Mouse (Mus musculus) myocyte (in vitro differentiated cells): ENCODE measurements at regions not wholly inside any gene's neighbourhood (a gene's known extent, or its start where the extent isn't known, plus 50 kb on each side); places are given as distances from the start of the nearest gene placed in this dataset.

Source experiments
- CEBPB ChIP-seq: IDR thresholded peaks from 2 replicates; pipeline ENCODE4 v1.6.1; 2011; ENCODE audit warnings: mild to moderate bottlenecking, moderate library complexity; ENCODE audit not compliant: poor library complexity, insufficient read depth, severe bottlenecking
- E2F4 ChIP-seq: IDR thresholded peaks from one replicate; pipeline ENCODE4 v1.6.1; 2011; ENCODE audit warnings: mild to moderate bottlenecking, control low read depth, moderate library complexity; ENCODE audit not compliant: insufficient read depth
- MAX ChIP-seq: IDR thresholded peaks from one replicate; pipeline ENCODE4 v1.6.1; 2011; ENCODE audit warnings: low read depth, mild to moderate bottlenecking, control low read depth
- MYOD1 ChIP-seq, 3 experiments: IDR thresholded peaks; one replicate each; pipeline ENCODE4 v1.6.1; 2011; ENCODE audit warnings: control low read depth in 2 of 3, low read depth in 2 of 3, mild to moderate bottlenecking in 2 of 3, moderate library complexity in 1 of 3; ENCODE audit not compliant: insufficient read length in 2 of 3, control insufficient read depth in 1 of 3
- MYOG ChIP-seq, 3 experiments: IDR thresholded peaks; one replicate each; pipeline ENCODE4 v1.6.1; 2011; ENCODE audit warnings: control low read depth in 2 of 3, low read depth in 2 of 3, mild to moderate bottlenecking in 2 of 3; ENCODE audit not compliant: insufficient read length in 2 of 3, control insufficient read depth in 1 of 3, insufficient read depth in 1 of 3
- POLR2A ChIP-seq: IDR thresholded peaks from one replicate; pipeline ENCODE4 v1.6.1; 2011; ENCODE audit warnings: low read depth, mild to moderate bottlenecking, control low read depth, moderate library complexity; ENCODE audit not compliant: insufficient read length
- POLR2AphosphoS2 ChIP-seq: IDR thresholded peaks from one replicate; pipeline ENCODE4 v1.6.1; 2011; ENCODE audit warnings: low read depth, control low read depth; ENCODE audit not compliant: insufficient read length
- TCF12 ChIP-seq: IDR thresholded peaks from one replicate; pipeline ENCODE4 v1.6.1; 2011; ENCODE audit warnings: mild to moderate bottlenecking, control low read depth; ENCODE audit not compliant: poor library complexity, insufficient read depth, severe bottlenecking
- USF1 ChIP-seq: IDR thresholded peaks from one replicate; pipeline ENCODE4 v1.6.1; 2011; ENCODE audit warnings: low read depth, mild to moderate bottlenecking, control low read depth, moderate library complexity

DNA sequence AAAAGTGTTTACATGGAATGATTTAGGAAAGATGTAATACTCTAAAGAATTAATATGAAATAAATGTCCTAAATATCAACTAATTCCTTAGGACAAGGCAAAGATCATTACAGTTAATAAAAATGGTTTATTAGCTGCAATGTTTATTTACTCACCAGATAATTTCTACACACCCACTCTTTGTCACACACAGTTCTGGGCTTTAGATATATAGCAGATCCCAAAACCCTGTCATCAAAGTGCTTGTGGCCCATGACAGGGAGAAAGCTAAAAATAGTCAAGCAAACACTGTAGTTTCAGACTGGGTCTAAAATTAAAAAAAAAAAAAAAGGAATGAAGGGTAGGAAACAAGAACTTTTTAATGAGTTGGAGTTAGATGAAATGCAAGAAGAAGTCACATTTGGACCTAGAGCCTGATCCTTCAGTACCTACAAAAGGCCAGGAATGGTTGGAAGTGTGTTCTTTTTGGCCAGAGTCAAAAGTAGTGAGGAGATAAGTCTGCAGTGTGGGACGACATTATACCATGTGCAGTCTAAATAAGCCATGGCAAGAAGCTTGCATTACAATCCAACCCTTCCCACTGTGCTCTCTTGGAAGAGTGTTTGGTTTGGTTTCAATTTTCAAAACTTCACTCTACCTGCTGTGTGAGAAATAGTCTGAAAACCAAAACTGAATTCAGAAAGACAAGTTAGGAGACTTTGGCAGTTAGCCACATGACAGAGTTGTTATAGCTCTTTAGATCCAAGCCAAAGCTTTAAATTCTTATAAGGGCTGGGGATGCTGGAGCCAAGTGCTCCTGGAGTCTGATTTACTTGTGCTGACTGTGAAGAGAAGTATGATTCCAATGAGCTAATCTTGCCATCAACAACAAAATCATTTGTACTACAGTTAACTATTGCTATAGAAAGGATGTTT lies 266.5 kb upstream of the Irak1bp1 start:
- no peak for TF ChIP-seq POLR2A
- TF ChIP-seq MAX, result no peak
- TF ChIP-seq USF1, result no peak
- TF ChIP-seq E2F4, result no peak
- TF ChIP-seq POLR2AphosphoS2, result no peak
- TF ChIP-seq MYOG (IDR thresholded peaks at IDR 0.05; ENCODE audit: control insufficient read depth in 1 of 3, insufficient read depth in 1 of 3, insufficient read length in 2 of 3, low read depth in 2 of 3), result no peak
- TF ChIP-seq CEBPB, result no peak
- TF ChIP-seq MYOD1 (IDR thresholded peaks at IDR 0.05; ENCODE audit: control insufficient read depth in 1 of 3, insufficient read length in 2 of 3, low read depth in 2 of 3), result no peak
- TF ChIP-seq TCF12, result no peak
